Mouse (Mus musculus): Measurements from ENCODE around the gene Pls3. TPM values are rescaled to one million over a fixed set of nuclear protein-coding genes. Genes with fewer than 3 reads are reported as not detected.
"Not testable (repeated sequence)": the region's sequence is repeated elsewhere in the genome, so short reads cannot be mapped to it uniquely, and the experiment has no call there.

Pls3 gene
- polyA plus RNA-seq, 1 experiment: 19.7 TPM

GRCm38 (mm10) chrX:75764794-75765328, 110.1 kb downstream of the Pls3 start:
- TF ChIP-seq CTCF (IDR thresholded peaks at IDR 0.05; ENCODE audit: borderline replicate concordance, extremely low read depth, insufficient read depth, insufficient read length) (no peak), POLR2A (IDR thresholded peaks at IDR 0.05; ENCODE audit: borderline replicate concordance, extremely low read depth, insufficient read depth, insufficient read length, poor library complexity, severe bottlenecking) (no peak)

GRCm38 (mm10) chrX:75764135-75764793, 110.7 kb downstream of the Pls3 start:
- peak; percentile 91 for DNase-seq (ENCODE audit: low read depth)
- TF ChIP-seq CTCF (IDR thresholded peaks at IDR 0.05; ENCODE audit: borderline replicate concordance, extremely low read depth, insufficient read depth, insufficient read length) (peak; percentile 24; the same call in 1 of the 2 replicates), POLR2A (IDR thresholded peaks at IDR 0.05; ENCODE audit: borderline replicate concordance, extremely low read depth, insufficient read depth, insufficient read length, poor library complexity, severe bottlenecking) (peak; percentile 11; the same call in 1 of the 2 replicates)

More at GRCm38 (mm10) chrX:75764794-75765328, 110.1 kb downstream of the Pls3 start:
- no peak for DNase-seq (ENCODE audit: low read depth)

- peak; percentile 2 for DNase-seq (ENCODE audit: low read depth)
Observed at GRCm38 (mm10) chrX:75759461-75759860, 115.5 kb downstream of the Pls3 start.

GRCm38 (mm10) chrX:75759036-75759435, 115.9 kb downstream of the Pls3 start:
- peak; percentile 39; the same call in 1 of the 2 replicates for TF ChIP-seq CTCF (IDR thresholded peaks at IDR 0.05; ENCODE audit: borderline replicate concordance, extremely low read depth, insufficient read depth, insufficient read length)
- peak; percentile 84 for DNase-seq (ENCODE audit: low read depth)

GRCm38 (mm10) chrX:75757966-75758365, 117.0 kb downstream of the Pls3 start:
- DNase-seq (ENCODE audit: low read depth): peak; percentile 58

GRCm38 (mm10) chrX:75754531-75754930, 120.5 kb downstream of the Pls3 start:
- DNase-seq (ENCODE audit: low read depth): not testable (repeated sequence)

GRCm38 (mm10) chrX:75750126-75750725, 124.8 kb downstream of the Pls3 start:
- not testable (repeated sequence) for DNase-seq (ENCODE audit: low read depth)

- peak; percentile 72 for DNase-seq (ENCODE audit: low read depth)
- TF ChIP-seq CTCF (IDR thresholded peaks at IDR 0.05; ENCODE audit: borderline replicate concordance, extremely low read depth, insufficient read depth, insufficient read length): 0 out of 2 replicates have a peak, but pooled peaks have one; percentile 18
Observed at GRCm38 (mm10) chrX:75749312-75749711, 125.7 kb downstream of the Pls3 start.

- TF ChIP-seq CTCF (IDR thresholded peaks at IDR 0.05; ENCODE audit: borderline replicate concordance, extremely low read depth, insufficient read depth, insufficient read length): peak; percentile 26; the same call in 1 of the 2 replicates
- peak; percentile 73 for DNase-seq (ENCODE audit: low read depth)
Observed at GRCm38 (mm10) chrX:75744466-75744865, 130.5 kb downstream of the Pls3 start.

GRCm38 (mm10) chrX:75739464-75739863, 135.5 kb downstream of the Pls3 start:
- DNase-seq (ENCODE audit: low read depth): not testable (repeated sequence)
